Mouse (Mus musculus): ENCODE results near the gene Ryr3. TPM values are rescaled to one million over a fixed set of nuclear protein-coding genes. Genes with fewer than 3 reads are reported as not detected.

Ryr3 gene
- polyA plus RNA-seq, 1 experiment: 12.4 TPM

GRCm38 (mm10) chr2:112767665-112768064 lies 449.2 kb downstream of the Ryr3 start:
- TF ChIP-seq POLR2A (IDR thresholded peaks at IDR 0.05; ENCODE audit: borderline replicate concordance, extremely low read depth, insufficient read depth, insufficient read length, poor library complexity, severe bottlenecking): no peak
- peak; percentile 62; the same call in 1 of the 2 replicates for TF ChIP-seq CTCF (IDR thresholded peaks at IDR 0.05; ENCODE audit: borderline replicate concordance, extremely low read depth, insufficient read depth, insufficient read length)
- peak; percentile 65 for DNase-seq (ENCODE audit: low read depth)

GRCm38 (mm10) chr2:112765046-112765445 lies 451.9 kb downstream of the Ryr3 start:
- DNase-seq (ENCODE audit: low read depth): peak; percentile 20
- peak; percentile 46; the same call in 1 of the 2 replicates for TF ChIP-seq CTCF (IDR thresholded peaks at IDR 0.05; ENCODE audit: borderline replicate concordance, extremely low read depth, insufficient read depth, insufficient read length)
- no peak for TF ChIP-seq POLR2A (IDR thresholded peaks at IDR 0.05; ENCODE audit: borderline replicate concordance, extremely low read depth, insufficient read depth, insufficient read length, poor library complexity, severe bottlenecking)

DNA sequence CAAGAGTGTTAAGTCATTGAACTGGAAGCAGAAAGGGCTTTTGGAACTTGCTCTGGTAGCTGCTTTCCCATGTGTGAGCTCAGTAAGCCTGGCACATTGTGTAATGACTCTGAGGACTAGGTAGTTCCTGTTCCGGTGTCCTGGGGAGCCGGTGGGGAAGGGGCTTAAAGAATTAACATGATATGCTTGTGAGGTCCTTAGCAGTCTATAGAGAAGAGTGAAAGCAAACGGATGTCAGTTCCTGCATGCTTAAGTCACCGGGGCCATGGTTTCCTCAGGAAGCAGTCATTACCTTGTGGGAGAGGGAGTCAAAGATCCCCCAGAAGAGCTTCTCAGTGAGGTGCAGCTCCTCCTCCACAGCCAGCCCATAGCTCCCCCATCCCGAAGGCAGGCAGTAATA lies 452.6 kb downstream of the Ryr3 start:
- DNase-seq (ENCODE audit: low read depth): no peak
- TF ChIP-seq CTCF (IDR thresholded peaks at IDR 0.05; ENCODE audit: borderline replicate concordance, extremely low read depth, insufficient read depth, insufficient read length) (no peak), POLR2A (IDR thresholded peaks at IDR 0.05; ENCODE audit: borderline replicate concordance, extremely low read depth, insufficient read depth, insufficient read length, poor library complexity, severe bottlenecking) (no peak)

DNA sequence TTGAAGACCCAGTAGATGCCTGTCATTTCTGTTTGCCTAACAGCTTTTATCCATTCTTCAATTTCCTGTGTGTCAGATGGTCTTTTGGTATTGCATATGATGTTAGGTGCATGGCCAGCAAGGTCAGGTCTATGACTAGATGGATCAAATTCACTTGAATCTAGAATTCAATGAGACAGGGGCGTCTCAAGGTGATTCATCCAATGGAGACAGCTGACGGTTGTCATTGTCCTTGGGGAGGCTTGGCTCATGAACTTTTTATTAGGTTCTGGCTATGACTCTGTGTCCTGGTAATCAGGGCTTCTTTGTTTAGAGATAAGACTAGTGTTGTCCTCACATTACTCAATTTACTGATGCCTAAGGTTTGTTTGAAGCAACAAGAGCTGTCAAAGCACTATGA lies 454.9 kb downstream of the Ryr3 start:
- no peak for DNase-seq (ENCODE audit: low read depth)
- no peak for TF ChIP-seq POLR2A (IDR thresholded peaks at IDR 0.05; ENCODE audit: borderline replicate concordance, extremely low read depth, insufficient read depth, insufficient read length, poor library complexity, severe bottlenecking)
- no peak for TF ChIP-seq CTCF (IDR thresholded peaks at IDR 0.05; ENCODE audit: borderline replicate concordance, extremely low read depth, insufficient read depth, insufficient read length)

DNA sequence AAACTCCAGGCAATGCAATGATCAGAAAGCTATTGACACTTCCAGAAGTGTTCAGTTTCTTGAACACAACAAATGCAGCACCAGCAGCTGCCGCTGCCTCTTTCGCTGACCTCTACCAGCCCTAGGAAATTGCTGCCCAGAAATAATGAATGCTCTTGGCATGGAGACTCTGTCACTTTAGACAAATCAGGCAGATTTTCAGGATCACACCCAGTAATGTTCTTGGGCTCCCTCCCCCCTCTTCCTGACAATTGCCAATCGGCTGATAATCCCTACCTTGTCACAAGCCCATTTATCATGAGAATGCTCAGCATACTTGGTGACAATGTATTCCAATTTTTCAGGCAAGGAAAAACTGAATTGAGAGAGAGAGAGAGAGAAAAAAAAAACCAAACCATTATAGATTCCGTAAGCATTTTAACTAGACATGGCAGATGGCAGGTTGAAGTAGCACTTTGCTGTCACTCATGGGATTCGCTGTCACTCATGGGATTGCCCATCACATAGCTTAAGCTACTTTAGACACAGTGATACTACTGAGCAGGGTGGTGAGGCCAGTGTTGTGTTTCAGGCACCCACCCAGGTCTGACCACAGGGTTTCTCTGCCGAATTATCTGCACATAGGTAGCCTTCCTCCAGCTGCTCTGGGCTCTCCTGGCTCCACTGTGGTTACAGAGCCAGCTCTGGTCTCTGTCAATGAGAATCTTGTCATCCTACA lies 455.5 kb downstream of the Ryr3 start:
- DNase-seq (ENCODE audit: low read depth): peak; percentile 80
- TF ChIP-seq CTCF (IDR thresholded peaks at IDR 0.05; ENCODE audit: borderline replicate concordance, extremely low read depth, insufficient read depth, insufficient read length) (no peak), POLR2A (IDR thresholded peaks at IDR 0.05; ENCODE audit: borderline replicate concordance, extremely low read depth, insufficient read depth, insufficient read length, poor library complexity, severe bottlenecking) (no peak)

- peak; percentile 53 for DNase-seq (ENCODE audit: low read depth)
- TF ChIP-seq CTCF (IDR thresholded peaks at IDR 0.05; ENCODE audit: borderline replicate concordance, extremely low read depth, insufficient read depth, insufficient read length) (no peak), POLR2A (IDR thresholded peaks at IDR 0.05; ENCODE audit: borderline replicate concordance, extremely low read depth, insufficient read depth, insufficient read length, poor library complexity, severe bottlenecking) (no peak)
These were observed 456.2 kb downstream of the Ryr3 start for GRCm38 (mm10) chr2:112760692-112761091.

DNA sequence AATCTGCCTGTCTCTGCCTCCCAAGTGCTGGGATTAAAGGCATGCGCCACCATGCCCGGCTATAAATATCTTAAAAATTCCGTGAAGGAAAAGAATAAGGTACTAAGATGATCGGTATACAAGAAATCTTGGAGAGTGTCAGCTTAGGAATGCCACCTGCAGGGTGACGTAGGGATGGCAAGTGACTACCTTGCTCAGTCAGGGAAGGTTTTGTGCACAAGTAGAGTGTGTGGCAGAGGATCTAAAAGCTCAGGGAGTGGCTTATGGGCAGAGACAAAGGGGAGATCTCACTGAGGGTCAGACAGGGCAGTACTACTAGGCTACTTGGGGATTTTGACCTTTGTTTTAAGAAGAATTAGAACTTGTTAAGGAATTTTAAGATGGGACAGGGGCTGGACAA lies 457.2 kb downstream of the Ryr3 start:
- DNase-seq (ENCODE audit: low read depth): no peak
- TF ChIP-seq CTCF (IDR thresholded peaks at IDR 0.05; ENCODE audit: borderline replicate concordance, extremely low read depth, insufficient read depth, insufficient read length) (no peak), POLR2A (IDR thresholded peaks at IDR 0.05; ENCODE audit: borderline replicate concordance, extremely low read depth, insufficient read depth, insufficient read length, poor library complexity, severe bottlenecking) (no peak)

- DNase-seq (ENCODE audit: low read depth): no peak
- no peak for TF ChIP-seq POLR2A (IDR thresholded peaks at IDR 0.05; ENCODE audit: borderline replicate concordance, extremely low read depth, insufficient read depth, insufficient read length, poor library complexity, severe bottlenecking)
- no peak for TF ChIP-seq CTCF (IDR thresholded peaks at IDR 0.05; ENCODE audit: borderline replicate concordance, extremely low read depth, insufficient read depth, insufficient read length)
These were observed 458.2 kb downstream of the Ryr3 start for GRCm38 (mm10) chr2:112758732-112759131.

- DNase-seq (ENCODE audit: low read depth): no peak
- TF ChIP-seq POLR2A (IDR thresholded peaks at IDR 0.05; ENCODE audit: borderline replicate concordance, extremely low read depth, insufficient read depth, insufficient read length, poor library complexity, severe bottlenecking) (no peak), CTCF (IDR thresholded peaks at IDR 0.05; ENCODE audit: borderline replicate concordance, extremely low read depth, insufficient read depth, insufficient read length) (no peak)
These were observed 463.6 kb downstream of the Ryr3 start for GRCm38 (mm10) chr2:112753316-112753715.

GRCm38 (mm10) chr2:112751416-112751815 lies 465.5 kb downstream of the Ryr3 start:
- TF ChIP-seq CTCF (IDR thresholded peaks at IDR 0.05; ENCODE audit: borderline replicate concordance, extremely low read depth, insufficient read depth, insufficient read length): no peak
- no peak for TF ChIP-seq POLR2A (IDR thresholded peaks at IDR 0.05; ENCODE audit: borderline replicate concordance, extremely low read depth, insufficient read depth, insufficient read length, poor library complexity, severe bottlenecking)
- no peak for DNase-seq (ENCODE audit: low read depth)

DNA sequence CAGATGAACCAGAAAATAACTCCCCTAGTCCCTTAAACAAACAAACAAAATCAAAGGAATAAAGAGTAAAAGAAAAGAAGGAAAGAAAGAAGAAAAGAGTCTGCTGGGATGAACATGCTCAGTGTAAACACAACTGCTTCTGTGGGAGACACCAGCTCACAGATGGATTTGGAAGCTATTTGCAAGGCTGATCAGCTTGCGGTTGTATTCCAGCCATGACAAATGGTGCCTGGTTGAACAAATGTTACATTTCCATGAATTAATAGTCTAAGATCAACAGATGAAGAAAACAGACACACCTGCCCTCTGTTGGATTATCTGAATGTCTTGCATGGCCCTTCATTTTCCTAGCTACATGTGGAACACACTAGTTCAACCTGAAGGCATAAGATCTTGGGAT lies 468.4 kb downstream of the Ryr3 start:
- DNase-seq (ENCODE audit: low read depth): peak; percentile 23

GRCm38 (mm10) chr2:112732942-112733341 lies 484.0 kb downstream of the Ryr3 start:
- no peak for TF ChIP-seq CTCF (IDR thresholded peaks at IDR 0.05; ENCODE audit: borderline replicate concordance, extremely low read depth, insufficient read depth, insufficient read length)
- TF ChIP-seq POLR2A (IDR thresholded peaks at IDR 0.05; ENCODE audit: borderline replicate concordance, extremely low read depth, insufficient read depth, insufficient read length, poor library complexity, severe bottlenecking): no peak
- peak; percentile 73 for DNase-seq (ENCODE audit: low read depth)

More for the DNA sequence above, 468.4 kb downstream of the Ryr3 start:
- TF ChIP-seq CTCF (IDR thresholded peaks at IDR 0.05; ENCODE audit: borderline replicate concordance, extremely low read depth, insufficient read depth, insufficient read length) (no peak), POLR2A (IDR thresholded peaks at IDR 0.05; ENCODE audit: borderline replicate concordance, extremely low read depth, insufficient read depth, insufficient read length, poor library complexity, severe bottlenecking) (no peak)

All from brain, embryonic 14.5 days (tissue).